Mouse (Mus musculus) gastrocnemius, postnatal 14 days (tissue): ENCODE data around the gene Majin. TPM values are rescaled to one million over a fixed set of nuclear protein-coding genes. Genes with fewer than 3 reads are reported as not detected.
A peak's percentile ranks its signal among the peaks of the same experiment; 100 is the strongest.

ENCODE experiments used
- DNase-seq: peaks from one replicate; pipeline ENCODE4 v3.0.0; 2021; ENCODE audit warnings: mixed read lengths
- intact Hi-C: fragments of 180-260 bp; cut with DNase I; formaldehyde crosslinking; loops from one replicate; pipeline ENCODE4 v1.15.1; 2025; ENCODE audit warnings: low total_unique reads
- total RNA-seq, 2 experiments: library from RNA; stranded (reverse); gene quantifications; 2 replicates each; pipeline ENCODE4 v1.2.3; 2021

Majin gene
- total RNA-seq, 2 experiments from 2014 or later: not detected

GRCm38 (mm10) chr19:6253021-6253420 lies 68.8 kb downstream of the Majin start:
- intact Hi-C loops: no loop called here
- no peak for DNase-seq

DNA sequence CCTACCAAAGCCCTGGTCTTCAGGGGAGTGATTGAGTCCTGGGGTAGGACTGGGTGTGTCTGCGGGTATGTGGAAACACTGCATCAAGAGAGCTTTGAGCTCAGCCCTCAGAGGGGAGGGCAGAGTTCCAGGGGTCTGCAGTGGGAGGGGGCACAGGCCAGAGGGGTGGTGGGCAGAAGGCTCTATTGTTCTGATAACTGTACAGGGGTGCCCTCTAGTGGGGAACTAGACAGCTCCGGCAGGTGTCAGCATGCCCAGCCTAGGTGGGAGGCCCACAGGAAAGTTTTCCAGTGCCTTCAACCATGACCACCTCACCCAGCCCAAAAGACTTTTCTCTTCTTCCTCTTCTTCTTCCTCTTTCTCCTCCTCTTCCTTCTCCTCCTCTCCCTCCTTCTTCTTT lies 76.2 kb downstream of the Majin start:
- intact Hi-C loops: no loop called here
- no peak for DNase-seq

- intact Hi-C loops: no loop called here
- no peak for DNase-seq
Observed at GRCm38 (mm10) chr19:6260946-6261345, 76.8 kb downstream of the Majin start.

- no peak for DNase-seq
- intact Hi-C loops: no loop called here
Observed at GRCm38 (mm10) chr19:6261379-6261778, 77.2 kb downstream of the Majin start.

GRCm38 (mm10) chr19:6262222-6262621 lies 78.0 kb downstream of the Majin start:
- peak; percentile 58 for DNase-seq
- intact Hi-C loops: no loop called here

DNA sequence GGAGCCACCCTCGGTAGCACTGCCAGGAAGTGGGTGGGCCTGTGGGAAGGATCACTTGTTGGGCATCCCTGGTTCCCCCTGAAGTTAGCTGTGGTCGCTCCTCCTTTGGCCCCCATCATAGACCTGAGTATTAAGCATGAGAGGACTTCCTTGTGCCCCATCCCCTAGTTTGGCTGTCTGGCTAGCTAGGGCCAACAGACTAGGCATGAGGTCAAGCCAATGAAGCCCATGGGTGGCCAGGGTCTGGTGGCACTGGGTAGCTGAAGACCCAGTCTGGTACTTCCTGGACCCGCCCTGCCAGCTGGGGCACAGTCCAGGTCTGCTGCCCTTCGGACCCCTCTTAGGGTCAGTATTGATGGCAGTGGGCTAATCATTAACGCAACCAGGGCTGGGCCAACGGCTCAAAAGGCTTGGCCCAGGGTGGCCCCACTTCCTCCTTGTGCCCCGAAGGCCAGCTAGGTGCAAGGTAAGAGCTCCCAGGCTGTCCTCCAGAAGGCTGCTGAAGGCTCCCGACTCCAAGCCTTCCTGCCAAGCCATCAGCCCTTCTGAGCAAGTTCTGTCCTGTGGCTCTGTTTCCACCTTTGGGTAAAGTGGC lies 78.7 kb downstream of the Majin start:
- no peak for DNase-seq
- intact Hi-C loops: no loop called here

DNA sequence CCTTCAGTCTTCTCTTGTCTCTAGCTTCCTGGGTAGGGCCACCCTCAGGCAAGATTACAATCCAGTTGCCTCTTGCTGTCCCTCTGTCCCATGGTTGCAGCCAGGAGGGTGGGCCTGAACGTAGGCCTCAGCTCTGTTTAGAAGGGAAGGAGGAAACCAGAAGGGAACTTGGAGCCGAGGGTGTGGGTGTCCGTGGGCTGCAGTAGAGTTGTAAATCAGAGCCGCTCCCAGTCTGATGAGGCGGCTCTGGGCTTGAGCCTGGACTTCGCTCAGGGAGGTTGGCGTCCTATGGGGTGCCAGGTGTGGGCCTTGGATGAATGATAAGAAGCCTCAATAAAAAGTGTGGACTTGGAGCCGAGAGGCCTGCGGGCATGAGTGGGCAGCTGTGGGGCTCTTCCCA lies 80.0 kb downstream of the Majin start:
- intact Hi-C loops: no loop called here
- DNase-seq: no peak

- intact Hi-C loops: no loop called here
- DNase-seq: no peak
Observed at GRCm38 (mm10) chr19:6264945-6265344, 80.8 kb downstream of the Majin start.

GRCm38 (mm10) chr19:6265727-6266182 lies 81.6 kb downstream of the Majin start:
- no peak for DNase-seq
- intact Hi-C loops: no loop called here

DNA sequence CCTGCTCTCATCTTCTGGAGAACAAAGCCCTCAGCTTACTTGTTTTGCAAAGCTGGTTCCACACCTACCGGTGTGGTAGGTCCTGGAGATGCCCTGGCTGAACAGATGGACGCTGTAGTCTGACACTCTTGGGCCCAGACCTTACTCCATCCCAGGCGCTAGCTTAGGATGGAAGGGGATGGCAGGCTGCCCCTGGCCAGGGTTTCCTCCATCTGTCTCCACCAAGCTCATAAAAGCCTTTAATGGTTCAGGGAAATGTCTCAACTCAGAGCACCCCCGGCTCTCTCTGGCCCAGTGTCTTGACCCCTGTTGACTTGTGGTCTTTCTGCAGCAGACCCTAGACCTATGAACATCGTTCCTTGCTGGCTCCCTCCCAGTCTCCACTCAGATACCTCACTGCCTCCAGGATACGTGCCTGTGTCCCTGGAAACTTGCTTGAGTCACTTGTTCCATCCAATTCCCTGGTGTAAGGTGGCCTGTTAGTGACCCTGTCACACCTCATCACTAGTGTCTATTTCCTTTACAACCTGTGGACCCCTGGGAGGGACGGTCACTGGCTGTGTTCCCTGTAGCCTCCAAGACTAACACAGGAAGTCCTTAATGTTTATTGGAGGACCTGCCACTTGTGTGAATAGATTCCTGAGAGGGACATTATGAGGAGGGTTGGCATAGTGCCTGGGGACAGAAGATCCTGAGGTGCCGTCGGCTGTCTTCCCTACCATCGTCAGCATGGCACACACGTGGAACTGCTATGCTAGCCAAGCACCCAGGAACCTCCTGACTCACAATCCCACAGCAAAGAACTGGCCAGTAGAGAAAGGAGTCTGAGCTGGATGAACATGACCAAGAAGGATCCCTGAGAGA lies 83.3 kb downstream of the Majin start:
- intact Hi-C loops: loop anchor here (2.0 kb wide), 1 partner anchor 37 kb away; no protein-coding TSS in a partner anchor
- no peak for DNase-seq

GRCm38 (mm10) chr19:6268170-6268528 lies 84.0 kb downstream of the Majin start:
- DNase-seq: peak; percentile 87
- intact Hi-C loops: loop anchor here (2.0 kb wide), 1 partner anchor 37 kb away; no protein-coding TSS in a partner anchor

DNA sequence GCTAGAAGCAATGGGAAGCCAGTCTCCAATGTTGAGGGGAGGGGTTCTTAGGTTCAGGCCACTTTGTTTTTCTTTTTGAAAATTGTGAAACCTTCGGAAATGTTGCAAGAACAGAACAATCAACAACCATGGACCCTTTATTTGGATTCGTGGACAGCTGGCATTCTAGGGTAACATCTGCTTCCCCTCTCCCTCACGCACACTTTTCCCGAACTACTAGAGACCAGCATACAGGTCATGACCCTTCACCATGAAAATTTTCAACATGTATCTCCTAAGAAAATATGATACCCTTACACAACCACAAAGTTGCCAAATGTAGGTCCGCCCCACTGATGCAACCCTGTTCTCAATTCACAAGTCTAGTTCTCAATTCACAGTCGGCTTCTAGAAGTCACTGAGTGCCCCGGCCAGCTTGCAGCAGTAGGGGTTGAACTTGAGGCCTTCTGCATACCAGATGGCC lies 84.5 kb downstream of the Majin start:
- intact Hi-C loops: loop anchor here (2.0 kb wide), 1 partner anchor 36 kb away; no protein-coding TSS in a partner anchor

GRCm38 (mm10) chr19:6269798-6270475 lies 85.7 kb downstream of the Majin start:
- no peak for DNase-seq
- intact Hi-C loops: loop anchor here (2.0 kb wide), 1 partner anchor 35 kb away; no protein-coding TSS in a partner anchor

More for the DNA sequence above, 84.5 kb downstream of the Majin start:
- no peak for DNase-seq

GRCm38 (mm10) chr19:6270661-6271060 lies 86.5 kb downstream of the Majin start:
- no peak for DNase-seq
- intact Hi-C loops: no loop called here

DNA sequence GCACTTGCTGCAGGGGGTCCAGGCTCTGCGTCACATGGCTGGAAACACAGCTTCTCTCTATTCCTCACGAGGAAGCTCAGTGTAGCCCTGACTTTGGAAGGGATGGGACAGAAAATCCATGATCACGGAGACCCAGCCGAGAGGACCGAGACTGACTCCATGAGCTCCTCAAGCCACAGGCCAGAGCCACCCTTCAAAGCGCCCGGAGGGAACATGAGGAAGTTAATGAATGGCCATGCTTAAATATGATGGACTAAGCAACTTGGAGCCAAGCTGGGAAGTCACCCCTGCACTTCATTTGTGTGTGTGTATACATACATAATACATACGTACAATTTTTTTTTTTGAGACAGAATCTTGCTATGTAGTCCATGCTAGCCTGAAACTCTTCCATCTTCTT lies 87.0 kb downstream of the Majin start:
- DNase-seq: no peak
- intact Hi-C loops: no loop called here

- intact Hi-C loops: no loop called here
- DNase-seq: no peak
Observed at GRCm38 (mm10) chr19:6272053-6272452, 87.9 kb downstream of the Majin start.

- DNase-seq: no peak
- intact Hi-C loops: no loop called here
Observed at GRCm38 (mm10) chr19:6272738-6273137, 88.5 kb downstream of the Majin start.

GRCm38 (mm10) chr19:6273592-6273991 lies 89.4 kb downstream of the Majin start:
- DNase-seq: no peak

More at GRCm38 (mm10) chr19:6273592-6273991, 89.4 kb downstream of the Majin start:
- intact Hi-C loops: no loop called here
